Comparison of ENCODE assay signal across 7 mouse cellular contexts in the genomic region with DNA sequence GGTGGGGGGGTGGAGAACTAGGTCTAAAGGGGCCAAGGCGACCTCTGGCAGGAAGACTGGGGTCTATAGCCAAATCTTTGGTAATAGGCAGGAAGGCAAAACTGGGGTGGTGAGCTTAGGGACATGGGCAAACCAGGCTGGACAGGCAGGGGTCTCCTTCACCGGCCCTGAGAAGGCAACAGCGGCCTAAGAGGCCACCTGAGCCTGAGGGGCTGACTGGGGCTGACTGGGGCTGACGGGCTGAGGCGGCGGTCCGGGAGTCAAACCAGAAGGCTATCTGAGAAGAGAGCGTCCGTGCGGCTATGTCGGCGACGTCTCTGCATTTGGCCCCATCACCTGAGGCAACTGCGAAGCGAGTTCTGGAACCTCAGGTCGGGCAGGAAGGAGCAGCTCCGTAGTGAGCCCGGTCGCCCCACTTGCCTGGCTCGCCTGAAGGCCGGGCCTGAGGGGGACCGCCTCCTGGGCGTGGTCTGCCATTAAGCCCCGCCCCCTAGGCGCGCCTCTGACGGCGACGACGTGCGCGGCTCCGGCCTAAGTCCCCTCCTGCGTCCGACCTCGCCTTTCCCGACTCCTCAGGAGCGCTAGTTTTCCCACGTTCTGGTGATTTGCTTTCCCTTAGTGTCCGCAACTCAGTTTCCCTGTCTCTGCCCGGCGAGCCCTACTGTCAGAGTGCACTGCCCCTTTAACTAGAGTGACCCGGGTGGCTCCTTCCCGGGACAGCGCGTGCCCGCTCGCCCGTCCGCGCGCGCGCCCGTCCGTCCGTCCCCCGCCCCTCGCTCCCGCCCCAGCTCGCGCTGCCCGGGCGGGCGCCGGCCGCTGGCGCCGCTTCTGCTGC. TPM values are rescaled to one million over a fixed set of nuclear protein-coding genes. Genes with fewer than 3 reads are reported as not detected.
DNase-seq lines count a peak whose midpoint lies in the region; ATAC-seq and TF ChIP-seq lines count a peak whose summit lies in the region.

Inca1 (minus strand) TSS at position 434 of the 835 bp plus-strand sequence.
Kif1c (plus strand) TSS at position 827 of the 835 bp plus-strand sequence.

- TF ChIP-seq POLR2A in kidney, adult 2 months (IDR thresholded peaks at IDR 0.05; ENCODE audit: low read depth, low read length), result peak; percentile 73

- ATAC-seq in embryonic facial prominence, embryonic 12.5 days (ENCODE audit: insufficient number of reproducible peaks, insufficient read depth, low FRiP score, low TSS enrichment), result peak; percentile 89
- peak; percentile 94 for ATAC-seq in limb, embryonic 13.5 days (ENCODE audit: low FRiP score, low read depth)
- peak; percentile 94 for ATAC-seq in midbrain, embryonic 16.5 days

- peaks cover 24% of the 10 kb centered on the region for H3K4me1 ChIP-seq in embryonic facial prominence, embryonic 12.5 days
- peaks cover 9% of the 10 kb centered on the region; the same call in 1 of the 2 replicates for H3K4me1 ChIP-seq in kidney, adult 2 months (ENCODE audit: control insufficient read depth, insufficient read depth, low read length)
- peaks cover 27% of the 10 kb centered on the region for H3K4me1 ChIP-seq in limb, embryonic 13.5 days
- peaks cover 20% of the 10 kb centered on the region for H3K4me1 ChIP-seq in midbrain, embryonic 16.5 days (ENCODE audit: control insufficient read depth, insufficient read depth, low read length)

- peak within 1 kb of the TSS; percentile 94 for H3K27ac ChIP-seq in embryonic facial prominence, embryonic 12.5 days
- peak within 1 kb of the TSS; percentile 99 for H3K27ac ChIP-seq in kidney, adult 2 months (ENCODE audit: insufficient read depth, low read depth, low read length)
- peak within 1 kb of the TSS; percentile 93 for H3K27ac ChIP-seq in limb, embryonic 13.5 days
- peak within 1 kb of the TSS; percentile 92 for H3K27ac ChIP-seq in midbrain, embryonic 16.5 days (ENCODE audit: low read length)

- H3K4me3 ChIP-seq in embryonic facial prominence, embryonic 12.5 days, result peak within 1 kb of the TSS; percentile 89
- H3K4me3 ChIP-seq in kidney, adult 2 months (ENCODE audit: insufficient read depth, low read depth, low read length), result peak within 1 kb of the TSS; percentile 70
- peak within 1 kb of the TSS; percentile 85 for H3K4me3 ChIP-seq in limb, embryonic 13.5 days
- peak within 1 kb of the TSS; percentile 76 for H3K4me3 ChIP-seq in midbrain, embryonic 16.5 days (ENCODE audit: low read depth, low read length)

- DNase-seq in adrenal gland, postnatal 25 days, result peak; percentile 96
- DNase-seq in heart, adult 18-20 months, result peak; percentile 97
- peak; percentile 97 for DNase-seq in kidney, adult 2 months
- DNase-seq in spleen, postnatal 10 days (ENCODE audit: low spot score in 2 of 2), result peak; percentile 96 to 97

- TF ChIP-seq CTCF in kidney, adult 2 months (conservative IDR thresholded peaks at IDR 0.05; ENCODE audit: insufficient read depth, insufficient read length, low read depth, low read length), result no peak

- peak within 1 kb of the TSS; percentile 97 for H3K9ac ChIP-seq in embryonic facial prominence, embryonic 12.5 days
- H3K9ac ChIP-seq in limb, embryonic 13.5 days, result peak within 1 kb of the TSS; percentile 93
- peak within 1 kb of the TSS; percentile 81 for H3K9ac ChIP-seq in midbrain, embryonic 16.5 days (ENCODE audit: low read depth, low read length)

- H3K9me3 ChIP-seq in embryonic facial prominence, embryonic 12.5 days, result no peaks in the 10 kb centered on the region
- no peaks in the 10 kb centered on the region for H3K9me3 ChIP-seq in limb, embryonic 13.5 days
- H3K9me3 ChIP-seq in midbrain, embryonic 16.5 days (replicated peaks; ENCODE audit: control insufficient read depth, low read length, poor library complexity, severe bottlenecking), result no peaks in the 10 kb centered on the region

- H3K4me2 ChIP-seq in embryonic facial prominence, embryonic 12.5 days (replicated peaks), result peak within 1 kb of the TSS; percentile 87
- H3K4me2 ChIP-seq in limb, embryonic 13.5 days (replicated peaks), result peak within 1 kb of the TSS; percentile 83
- H3K4me2 ChIP-seq in midbrain, embryonic 16.5 days (ENCODE audit: low read length), result peak within 1 kb of the TSS; percentile 77

- no peaks in the 10 kb centered on the region for H3K27me3 ChIP-seq in embryonic facial prominence, embryonic 12.5 days
- H3K27me3 ChIP-seq in kidney, adult 2 months (replicated peaks; ENCODE audit: control insufficient read depth, insufficient read depth, low read length), result no peaks in the 10 kb centered on the region
- no peaks in the 10 kb centered on the region for H3K27me3 ChIP-seq in limb, embryonic 13.5 days
- no peaks in the 10 kb centered on the region for H3K27me3 ChIP-seq in midbrain, embryonic 16.5 days (ENCODE audit: control insufficient read depth, insufficient read depth, low read depth, low read length)

- H3K36me3 ChIP-seq in embryonic facial prominence, embryonic 12.5 days, result peaks cover 17% of the 10 kb centered on the region
- no peaks in the 10 kb centered on the region; the same call in none of the 2 replicates for H3K36me3 ChIP-seq in kidney, adult 2 months (ENCODE audit: control insufficient read depth, insufficient read depth, low read length)
- peaks cover 25% of the 10 kb centered on the region for H3K36me3 ChIP-seq in limb, embryonic 13.5 days
- H3K36me3 ChIP-seq in midbrain, embryonic 16.5 days (ENCODE audit: control insufficient read depth, insufficient read depth, low read length), result peaks cover 8% of the 10 kb centered on the region

- 1% methylated on average over 69 of the region's 69 CpGs for WGBS in embryonic facial prominence, embryonic 12.5 days
- WGBS in kidney, adult 2 months, result 3% methylated on average over 69 of the region's 69 CpGs
- 2% methylated on average over 60 of the region's 69 CpGs for WGBS in limb, embryonic 13.5 days
- 1% methylated on average over 57 of the region's 69 CpGs for WGBS in midbrain, embryonic 16.5 days

RNA-seq across cellular contexts. Expression of gene Inca1, which starts in this region (rescaled TPM):
- 9.1 and 12.2 TPM in 2 replicates for total RNA-seq in adrenal gland, postnatal 25 days (2021)
- polyA plus RNA-seq in embryonic facial prominence, embryonic 12.5 days (2016; fragmentation: Nextera tagmentation; extraction: Ambion mirVana), result 1.1 and 1.6 TPM in 2 replicates
- total RNA-seq in heart, adult 18-20 months (2021), result 1 to 10 TPM; 6.1 to 7.7 TPM
- polyA plus RNA-seq in kidney, adult 2 months (2012; rRNA removed), result 5.3 and 5.4 TPM in 2 replicates
- 1.6 and 1.8 TPM in 2 replicates for polyA plus RNA-seq in limb, embryonic 13.5 days (2015; fragmentation: Nextera tagmentation; extraction: Ambion mirVana)
- polyA plus RNA-seq in midbrain, embryonic 16.5 days (2015; fragmentation: Nextera tagmentation; extraction: Ambion mirVana), result 1.2 and 1.5 TPM in 2 replicates

RNA-seq across cellular contexts. Expression of gene Kif1c, which starts in this region (rescaled TPM):
- total RNA-seq in adrenal gland, postnatal 25 days (2021), result 173 and 182 TPM in 2 replicates
- 2.8 and 3.0 TPM in 2 replicates for polyA plus RNA-seq in embryonic facial prominence, embryonic 12.5 days (2016; fragmentation: Nextera tagmentation; extraction: Ambion mirVana)
- 100 to 1,000 TPM; 469 to 485 TPM for total RNA-seq in heart, adult 18-20 months (2021)
- polyA plus RNA-seq in kidney, adult 2 months (2012; rRNA removed), result 91.0 and 94.9 TPM in 2 replicates
- 3.4 and 3.6 TPM in 2 replicates for polyA plus RNA-seq in limb, embryonic 13.5 days (2015; fragmentation: Nextera tagmentation; extraction: Ambion mirVana)
- 1.3 and 1.5 TPM in 2 replicates for polyA plus RNA-seq in midbrain, embryonic 16.5 days (2015; fragmentation: Nextera tagmentation; extraction: Ambion mirVana)

Comparison
In these comparisons a context has a peak if more than half of its experiments do, and no peak if none do; other contexts are left out.
1. Peak in every context shown above with its lines: DNase-seq, ATAC-seq, H3K4me3 ChIP-seq and H3K27ac ChIP-seq.
2. RNA of gene Kif1c (polyA plus RNA-seq): 91.0 to 94.9 TPM in kidney, adult 2 months; 3.4 to 3.6 TPM in limb, embryonic 13.5 days, 2.8 to 3.0 TPM in embryonic facial prominence, embryonic 12.5 days and 1.3 to 1.5 TPM in midbrain, embryonic 16.5 days; every median in the first group is over 10 times any median in the second.